Mouse (Mus musculus) hematopoietic multipotent progenitor cell, adult 10-12 weeks (in vitro differentiated cells): Measurements from ENCODE around the gene Zfp503. TPM values are rescaled to one million over a fixed set of nuclear protein-coding genes. Genes with fewer than 3 reads are reported as not detected.

Source experiments
- polyA plus RNA-seq: library from polyadenylated mRNA; stranded (reverse); fragments of >175 nt; gene quantifications from 2 replicates; pipeline ENCODE4 v1.2.3, GENCODE M21; 2012; ENCODE audit warnings: low replicate concordance

Zfp503 gene
- 1.4 and 2.4 TPM in 2 replicates for polyA plus RNA-seq

DNA sequence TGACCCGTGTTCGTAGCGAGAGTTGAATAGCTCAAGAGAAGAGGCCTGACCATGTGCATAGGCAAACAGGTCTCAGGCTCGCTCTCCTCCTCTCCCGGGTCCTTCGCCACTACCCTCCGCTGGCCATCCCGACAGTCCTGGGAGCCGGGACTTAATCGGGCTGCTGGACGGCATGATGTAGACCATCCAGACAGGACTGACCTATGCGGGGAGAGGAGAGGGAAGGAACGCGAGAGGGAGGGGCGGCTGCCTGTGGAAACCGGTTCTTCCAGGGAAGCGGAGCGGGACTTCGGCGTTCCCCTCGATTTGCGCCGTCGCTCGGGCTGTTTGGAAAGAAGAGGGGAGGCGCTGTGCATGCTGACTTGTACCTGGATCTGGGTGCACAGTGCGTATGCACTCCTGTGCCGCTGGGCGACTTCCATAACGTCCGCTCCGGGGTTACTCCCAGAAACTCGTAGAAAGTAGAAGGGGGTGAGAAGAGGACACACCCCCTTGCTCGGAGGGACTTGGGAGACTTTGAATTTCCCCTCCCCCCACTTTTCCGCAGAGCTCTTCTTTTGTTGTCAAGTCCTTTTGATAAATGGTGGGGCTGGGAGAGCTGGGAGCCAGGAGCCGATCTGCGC, at the start of gene Zfp503:
TSS of gene Zfp503 (minus strand) at position 311 of the 623 bp plus-strand sequence.

DNA sequence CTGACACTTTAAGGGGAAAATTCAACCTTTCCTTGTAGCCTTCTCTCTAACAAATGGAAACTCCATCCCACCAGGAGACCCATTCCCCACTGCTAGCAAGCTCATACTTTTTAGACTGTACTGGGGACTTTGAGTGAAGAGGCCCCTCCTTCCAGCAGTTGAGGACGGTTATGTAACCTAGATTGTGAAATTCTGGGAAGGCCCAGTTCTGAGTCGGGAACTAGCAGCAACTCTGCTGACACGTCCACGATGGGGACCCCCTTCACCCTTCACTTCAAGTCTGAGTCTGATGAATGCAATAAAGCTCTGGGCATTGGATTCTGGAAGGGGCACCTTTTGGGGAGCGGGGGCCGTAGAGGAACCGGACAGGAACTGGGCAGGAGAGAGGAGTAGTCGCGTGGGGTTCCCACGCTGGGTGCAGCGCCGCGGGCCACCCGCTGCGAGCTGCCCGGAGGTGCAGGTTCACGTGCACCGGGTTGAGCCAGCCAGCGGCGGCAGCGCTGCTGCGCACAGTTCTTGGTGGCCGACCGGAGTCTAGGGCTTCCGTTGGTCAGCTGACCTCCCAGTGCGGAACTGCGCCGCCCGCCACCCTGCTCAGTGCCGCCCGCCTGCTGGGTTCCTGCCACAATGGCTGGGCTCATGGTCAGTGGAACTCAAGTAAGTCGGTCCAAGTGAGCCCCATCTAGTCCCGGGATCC, 30.0 kb upstream of the Zfp503 start, which contains the start of gene Lrmda:
TSS of gene Lrmda (plus strand) at position 461 of the 697 bp plus-strand sequence.

Other genes starting within 250 kb of the Zfp503 start
- gene Samd8, start 239.1 kb downstream of the Zfp503 start, polyA plus RNA-seq: 7.3 and 16.4 TPM in 2 replicates
- not detected in 2 replicates for gene Dusp13, start 238.4 kb downstream of the Zfp503 start, polyA plus RNA-seq
- 207 and 227 TPM in 2 replicates for gene Vdac2, start 164.4 kb downstream of the Zfp503 start, polyA plus RNA-seq
- gene Comtd1, start 140.6 kb downstream of the Zfp503 start, polyA plus RNA-seq: 11.3 and 15.8 TPM in 2 replicates
- 0.25 and 0.80 TPM in 2 replicates for gene Lrmda, start 30.1 kb upstream of the Zfp503 start, polyA plus RNA-seq